Mouse (Mus musculus): ENCODE results near the gene Tbx18. TPM values are rescaled to one million over a fixed set of nuclear protein-coding genes. Genes with fewer than 3 reads are reported as not detected.

The Tbx18 gene
- 1 to 10 TPM; 1.7 to 2.5 TPM for total RNA-seq (2021)
- long read RNA-seq, experiment 1, full-length matches to known transcripts, result 9 of 11 reads
- long read RNA-seq, experiment 1, partial matches to known transcripts, result 1 of 11 reads
- long read RNA-seq, experiment 1, other reads (novel, unspliced or antisense), result 1 of 11 reads
- long read RNA-seq, experiment 2, partial matches to known transcripts, result 0 of 1 reads
- long read RNA-seq, experiment 2, other reads (novel, unspliced or antisense), result 1 of 1 reads

DNA sequence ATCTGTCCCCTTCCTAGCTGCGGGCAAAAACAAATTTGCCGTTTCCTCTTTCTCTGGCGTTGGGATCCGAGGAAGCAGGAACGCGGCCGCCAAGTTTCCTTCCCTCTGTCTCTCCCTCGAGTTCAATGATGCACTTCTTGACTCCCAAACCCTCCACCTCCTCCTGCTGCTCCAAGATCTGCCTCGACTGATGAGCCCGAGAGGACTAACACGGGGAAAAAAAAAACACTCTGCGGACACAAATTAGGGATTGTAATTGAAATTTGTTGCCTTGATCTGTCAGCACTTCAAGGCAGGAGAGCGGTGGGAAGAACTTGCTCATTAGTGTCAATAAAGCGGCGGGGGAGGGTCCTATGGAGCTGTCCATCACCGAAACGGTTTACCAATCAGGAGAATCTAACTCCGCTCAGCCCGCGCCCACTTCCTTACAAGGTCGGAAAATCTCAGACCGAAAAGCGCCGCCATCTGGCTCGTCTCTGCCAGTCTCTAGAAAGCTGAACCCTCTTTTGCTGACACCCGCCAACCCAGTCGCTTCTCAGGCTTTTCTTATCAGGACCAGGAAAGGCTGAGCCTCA, at the start of gene Tbx18:
Gene Tbx18 (minus strand): TSS at position 300 of the 575 bp plus-strand sequence.
- Histone ChIP-seq H3K4me3 (peak within 1 kb of the TSS; percentile 33), H3K27ac (no peak within 1 kb of the TSS)
- peak; percentile 15 to 16 for DNase-seq (ENCODE audit: extremely low spot score in 1 of 2, low spot score in 2 of 2)
- no peak; the same call in 1 of the 2 replicates for TF ChIP-seq CTCF (IDR thresholded peaks at IDR 0.05)
- intact Hi-C loops (cut with DNase I), result no loop called here

DNA sequence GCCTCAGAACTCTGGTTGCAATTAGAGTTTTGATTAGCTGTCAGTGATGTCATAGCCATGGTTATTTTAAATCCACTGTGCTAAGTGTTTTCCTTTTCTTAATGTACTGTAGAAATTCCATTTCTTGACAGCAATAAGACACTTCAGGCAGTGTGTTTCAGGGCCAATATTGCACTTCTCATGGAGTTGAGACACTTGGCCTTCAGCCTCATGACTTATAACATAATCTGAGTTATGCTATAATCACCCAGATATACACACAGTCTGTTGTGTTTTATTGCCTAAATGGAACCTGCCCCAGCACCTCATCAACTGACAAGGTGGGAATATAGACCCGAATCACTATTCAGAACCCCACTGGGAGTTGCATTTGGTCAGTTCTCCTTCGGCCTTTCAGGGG, 42.9 kb upstream of the Tbx18 start:
- no peak for DNase-seq (ENCODE audit: extremely low spot score in 1 of 2, low spot score in 2 of 2)
- Histone ChIP-seq H3K4me3 (no peak overlapping the region), H3K27ac (no peak overlapping the region)
- no peak for TF ChIP-seq CTCF (IDR thresholded peaks at IDR 0.05)
- intact Hi-C loops (cut with DNase I), result no loop called here

DNA sequence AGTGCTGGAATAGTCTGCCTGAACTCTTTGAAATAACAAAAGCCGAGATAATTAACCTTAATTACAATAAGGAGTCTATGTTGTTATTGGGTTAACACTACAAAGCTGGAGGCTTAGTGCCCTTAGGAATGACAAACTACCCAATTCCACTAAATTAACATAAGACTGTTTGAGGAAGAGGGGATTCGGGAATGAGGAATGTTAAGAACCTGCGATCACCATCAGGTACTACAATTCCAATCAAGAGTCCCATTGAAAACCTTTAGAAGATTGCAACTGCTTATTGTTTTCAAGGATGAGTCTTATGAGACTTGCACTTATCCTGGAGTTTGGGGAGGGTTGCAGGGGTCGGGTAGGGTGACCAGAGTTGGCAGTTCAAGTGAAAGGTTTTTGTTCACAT, 24.6 kb upstream of the Tbx18 start:
- DNase-seq (ENCODE audit: extremely low spot score in 1 of 2, low spot score in 2 of 2), result no peak
- no peak overlapping the region for H3K4me3 ChIP-seq
- intact Hi-C loops (cut with DNase I), result no loop called here
- H3K27ac ChIP-seq, result no peak overlapping the region
- TF ChIP-seq CTCF (IDR thresholded peaks at IDR 0.05), result no peak

DNA sequence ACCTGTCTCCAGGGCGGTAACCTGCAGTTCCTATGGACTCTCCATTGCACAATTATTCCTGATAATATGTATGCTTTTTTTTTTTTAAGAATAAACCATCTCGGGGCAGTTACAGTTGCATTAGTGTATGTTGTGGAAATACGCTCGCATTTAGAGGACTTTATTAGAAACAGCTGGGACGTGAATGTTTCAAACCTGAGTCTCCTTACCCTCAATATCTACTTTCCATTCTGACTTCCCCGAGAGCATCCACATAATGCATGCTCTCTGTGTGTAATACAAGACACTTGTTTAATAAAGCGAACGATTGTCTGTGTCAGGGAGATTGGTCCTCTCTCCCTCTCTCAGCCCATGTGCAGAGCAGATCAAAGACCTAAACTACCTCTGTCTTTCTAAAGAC, 10.5 kb upstream of the Tbx18 start:
- no peak overlapping the region for H3K4me3 ChIP-seq
- no peak for TF ChIP-seq CTCF (IDR thresholded peaks at IDR 0.05)
- H3K27ac ChIP-seq, result no peak overlapping the region
- no peak for DNase-seq (ENCODE audit: extremely low spot score in 1 of 2, low spot score in 2 of 2)
- intact Hi-C loops (cut with DNase I), result loop anchor here (5.0 kb wide), 1 partner anchor 324 kb away; no protein-coding TSS in a partner anchor

DNA sequence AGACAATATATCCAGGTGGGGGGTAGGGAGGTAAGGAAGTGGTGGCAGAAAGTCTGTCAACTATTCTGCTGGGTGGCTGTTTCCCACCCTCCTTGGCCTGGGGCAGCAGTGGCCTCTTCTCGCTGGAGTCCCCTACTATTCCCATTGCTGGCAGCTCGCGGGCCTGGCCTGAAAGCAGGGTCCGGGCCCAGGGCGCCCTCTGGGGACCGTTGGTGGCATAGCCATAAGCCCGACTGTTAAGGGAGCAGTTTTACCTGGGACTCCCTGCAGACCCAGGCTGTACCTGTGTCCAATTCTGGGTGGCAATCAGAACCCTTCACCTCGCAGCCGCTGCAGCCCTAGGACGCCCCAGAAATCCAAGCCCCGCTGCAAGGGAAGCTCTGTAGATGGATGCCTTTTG, 9.6 kb upstream of the Tbx18 start:
- peak; percentile 74 for TF ChIP-seq CTCF (IDR thresholded peaks at IDR 0.05)
- intact Hi-C loops (cut with DNase I), result loop anchor here (5.0 kb wide), 1 partner anchor 323 kb away; no protein-coding TSS in a partner anchor

DNA sequence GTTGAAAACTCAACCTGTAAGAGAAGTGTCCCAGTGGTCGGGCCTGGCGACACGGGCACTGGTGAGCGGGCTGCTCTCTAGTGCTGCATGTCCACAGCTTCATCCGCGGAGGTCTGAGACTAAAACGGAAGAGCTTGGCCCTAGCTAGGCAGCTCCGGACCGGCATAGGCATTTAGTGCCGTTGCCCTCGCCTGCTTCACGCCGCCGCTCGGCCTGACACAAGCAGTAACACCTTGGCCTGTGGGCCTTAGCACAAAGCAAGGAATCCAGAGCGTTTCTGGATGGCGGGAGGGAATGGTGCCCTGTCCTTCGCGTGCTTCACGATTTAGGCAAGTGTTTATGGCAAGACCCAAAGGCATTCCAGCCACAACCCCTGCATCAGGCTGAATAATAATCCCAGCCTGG, 9.2 kb upstream of the Tbx18 start:
- H3K4me3 ChIP-seq, result no peak overlapping the region
- DNase-seq (ENCODE audit: extremely low spot score in 1 of 2, low spot score in 2 of 2), result no peak
- H3K27ac ChIP-seq, result peak overlapping the region; percentile 19; the same call in 1 of the 2 replicates
- intact Hi-C loops (cut with DNase I), result loop anchor here (5.0 kb wide), 1 partner anchor 323 kb away; no protein-coding TSS in a partner anchor
- no peak for TF ChIP-seq CTCF (IDR thresholded peaks at IDR 0.05)

More for the DNA sequence above, 9.6 kb upstream of the Tbx18 start:
- Histone ChIP-seq H3K27ac (no peak overlapping the region), H3K4me3 (no peak overlapping the region)
- peak; percentile 35 to 50 for DNase-seq (ENCODE audit: extremely low spot score in 1 of 2, low spot score in 2 of 2)

DNA sequence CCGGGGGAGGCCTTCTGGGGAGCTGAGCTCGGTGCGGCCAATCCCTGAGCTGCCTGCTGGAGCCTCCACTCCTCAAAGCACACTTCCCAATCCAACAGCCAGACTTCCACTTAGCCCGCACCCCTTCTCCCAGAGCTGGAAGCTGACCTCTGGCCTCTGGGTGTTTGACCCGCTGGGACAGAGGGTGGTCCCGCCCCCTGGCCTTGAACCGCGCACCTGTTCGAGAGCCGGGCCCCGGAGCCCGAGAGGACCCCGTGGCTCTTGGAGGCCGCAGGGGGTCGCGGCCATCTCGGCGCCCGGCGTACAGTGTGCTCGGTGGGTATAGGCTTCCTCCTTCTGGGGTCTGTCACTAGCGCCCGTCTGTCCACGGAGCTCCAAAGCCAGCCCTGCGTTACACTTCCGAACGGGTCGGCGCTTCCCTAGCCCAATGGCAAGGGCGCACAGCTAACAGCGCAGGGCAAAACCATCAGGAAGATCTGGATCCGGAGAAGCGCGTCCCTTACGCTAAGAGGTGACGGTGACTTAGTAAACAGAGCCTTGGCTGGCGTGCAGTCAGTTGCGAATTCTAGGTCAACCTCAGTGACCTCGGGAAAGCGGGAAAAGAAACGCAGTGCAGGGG, 8.6 kb upstream of the Tbx18 start:
- no peak for TF ChIP-seq CTCF (IDR thresholded peaks at IDR 0.05)
- H3K4me3 ChIP-seq, result no peak overlapping the region; the same call in 1 of the 2 replicates
- intact Hi-C loops (cut with DNase I), result loop anchor here (5.0 kb wide), 1 partner anchor 322 kb away; no protein-coding TSS in a partner anchor
- H3K27ac ChIP-seq, result peak overlapping the region; percentile 11; the same call in 1 of the 2 replicates
- DNase-seq (ENCODE audit: extremely low spot score in 1 of 2, low spot score in 2 of 2), result peak in 1 of 2 experiments; percentile 12

DNA sequence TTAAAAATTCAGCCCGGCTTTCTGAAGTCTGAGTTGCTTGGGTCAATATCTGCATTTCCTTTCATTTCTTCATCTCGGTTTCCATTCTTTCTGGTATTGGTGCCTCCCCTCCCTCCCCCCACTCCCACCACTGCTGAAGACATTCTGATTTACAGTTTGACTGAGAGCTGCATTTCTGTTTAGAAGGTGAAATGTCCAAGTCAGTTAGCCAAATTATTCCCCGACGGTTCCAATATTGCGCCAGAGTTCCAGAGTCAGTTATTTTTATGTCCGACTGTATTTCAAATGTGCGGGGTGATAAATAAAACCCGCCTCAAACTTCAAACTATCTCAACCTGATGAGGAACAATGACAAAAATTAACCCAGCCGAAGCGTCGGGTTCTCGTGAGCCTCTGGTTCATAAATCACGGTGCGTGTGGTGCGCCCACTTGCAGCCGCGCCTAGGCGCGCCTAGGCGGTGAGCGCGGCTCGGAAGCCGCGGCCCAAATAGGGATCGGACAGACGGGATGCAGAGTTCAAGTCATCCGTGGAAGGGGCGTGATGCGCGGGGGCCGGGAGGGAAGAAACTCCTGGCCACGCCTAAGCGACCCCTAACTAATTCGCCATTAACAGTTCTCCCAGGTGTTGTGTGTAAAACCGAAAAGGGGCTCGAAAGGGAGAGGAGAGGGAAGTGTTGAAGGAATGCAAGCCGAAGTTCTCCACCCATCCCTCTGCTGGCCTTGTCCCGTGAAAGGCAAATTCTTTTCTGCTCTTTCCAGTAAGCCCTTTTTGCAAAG, 7.9 kb upstream of the Tbx18 start:
- no peak for TF ChIP-seq CTCF (IDR thresholded peaks at IDR 0.05)
- H3K4me3 ChIP-seq, result peak overlapping the region; percentile 9; the same call in 1 of the 2 replicates
- no peak overlapping the region for H3K27ac ChIP-seq
- DNase-seq (ENCODE audit: extremely low spot score in 1 of 2, low spot score in 2 of 2), result no peak
- intact Hi-C loops (cut with DNase I), result no loop called here

DNA sequence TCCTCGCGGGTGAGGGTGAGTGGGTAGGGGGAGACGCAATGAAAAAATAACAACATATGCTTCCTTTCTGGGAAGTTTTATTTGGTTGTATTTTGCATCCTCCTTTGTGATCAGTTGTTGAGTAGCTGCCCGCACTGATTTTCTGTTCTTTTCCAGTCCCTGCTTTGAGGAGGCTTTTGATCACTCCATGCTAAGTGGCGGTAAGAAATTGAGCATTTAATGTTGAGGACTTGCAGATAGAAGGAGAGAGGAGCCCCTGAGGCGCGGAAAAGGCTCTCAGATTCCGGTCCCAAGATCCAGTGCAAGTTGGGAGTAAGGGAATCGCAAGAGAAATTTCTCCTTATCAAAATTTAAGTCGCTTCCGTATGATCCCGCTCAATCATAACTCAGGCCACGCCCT, 7.1 kb upstream of the Tbx18 start:
- TF ChIP-seq CTCF (IDR thresholded peaks at IDR 0.05), result no peak
- Histone ChIP-seq H3K4me3 (no peak overlapping the region), H3K27ac (no peak overlapping the region)
- intact Hi-C loops (cut with DNase I), result no loop called here
- DNase-seq (ENCODE audit: extremely low spot score in 1 of 2, low spot score in 2 of 2), result no peak

DNA sequence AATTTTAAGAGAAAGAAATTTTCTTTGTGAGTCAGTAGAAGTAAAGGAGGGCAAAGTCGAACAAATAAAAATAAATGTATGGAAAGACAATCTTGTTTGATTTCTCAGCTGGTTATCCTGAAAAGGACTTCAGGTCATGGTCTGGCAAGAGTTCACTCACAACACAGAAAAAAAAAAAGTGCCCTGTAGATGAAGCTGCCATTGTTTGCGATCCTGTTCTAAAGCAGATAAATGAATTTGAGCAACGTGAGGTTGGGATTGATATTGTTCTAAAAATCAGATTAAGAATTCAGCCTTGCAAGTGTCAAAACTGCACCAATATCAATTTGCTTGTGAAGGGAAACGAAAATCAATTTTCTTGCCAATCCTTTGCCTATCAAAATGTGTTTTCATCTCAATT, 6.2 kb upstream of the Tbx18 start:
- H3K27ac ChIP-seq, result no peak overlapping the region
- no peak for TF ChIP-seq CTCF (IDR thresholded peaks at IDR 0.05)
- no peak overlapping the region for H3K4me3 ChIP-seq
- DNase-seq (ENCODE audit: extremely low spot score in 1 of 2, low spot score in 2 of 2), result no peak
- intact Hi-C loops (cut with DNase I), result no loop called here

DNA sequence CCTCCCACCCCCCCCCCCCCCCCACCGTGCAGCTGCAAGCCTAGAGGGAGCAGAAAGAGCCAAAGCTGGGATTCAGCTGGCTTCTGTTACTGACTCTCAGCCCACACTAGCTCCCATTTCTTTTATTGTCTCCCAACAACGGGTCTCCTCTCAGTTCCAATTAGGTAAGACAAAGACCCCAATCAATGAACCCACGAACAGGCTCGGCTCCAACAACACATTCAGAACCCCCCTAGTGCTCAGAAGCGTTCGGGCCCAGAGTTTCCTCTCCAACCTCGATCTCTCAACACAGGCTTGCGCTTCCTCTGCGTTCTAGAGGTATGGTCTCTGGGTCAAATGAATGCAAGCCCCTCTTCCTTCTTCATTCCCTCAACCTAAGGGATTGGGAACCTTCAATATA, 4.0 kb upstream of the Tbx18 start:
- Histone ChIP-seq H3K4me3 (no peak overlapping the region), H3K27ac (no peak overlapping the region)
- DNase-seq (ENCODE audit: extremely low spot score in 1 of 2, low spot score in 2 of 2), result no peak
- TF ChIP-seq CTCF (IDR thresholded peaks at IDR 0.05), result no peak
- intact Hi-C loops (cut with DNase I), result no loop called here

DNA sequence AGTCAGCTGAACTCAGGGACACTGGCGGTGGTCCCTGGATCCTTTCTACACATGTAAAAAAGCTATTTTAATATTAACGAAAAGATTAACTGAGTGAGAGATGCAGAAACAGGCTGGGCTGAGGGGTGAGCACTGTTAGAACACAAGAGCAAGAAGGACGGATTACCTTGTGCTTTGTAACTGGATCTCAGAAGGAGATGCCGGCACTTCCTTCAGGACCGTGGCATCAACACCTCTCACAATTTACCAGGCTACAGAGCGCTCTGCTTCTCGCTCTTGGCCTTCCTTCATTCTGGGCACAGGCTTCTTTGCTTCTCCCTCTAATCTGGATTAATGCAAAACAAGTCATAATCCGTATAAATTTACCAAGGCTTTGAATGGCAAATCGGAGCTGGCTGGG, 3.6 kb upstream of the Tbx18 start:
- Histone ChIP-seq H3K27ac (no peak overlapping the region), H3K4me3 (no peak overlapping the region)
- no peak for DNase-seq (ENCODE audit: extremely low spot score in 1 of 2, low spot score in 2 of 2)
- TF ChIP-seq CTCF (IDR thresholded peaks at IDR 0.05), result no peak
- intact Hi-C loops (cut with DNase I), result no loop called here

Measured in left cerebral cortex, adult 2 months (tissue).